Mouse (Mus musculus) cerebellum, adult 2 months (tissue): Measurements from ENCODE around the gene Boc. TPM values are rescaled to one million over a fixed set of nuclear protein-coding genes. Genes with fewer than 3 reads are reported as not detected.

Experiments
- DNase-seq, 2 experiments: peaks; one replicate each; pipeline ENCODE4 v3.0.0; 2021
- H3K27ac ChIP-seq: fragments of 200-500 bp; 2 replicates; pipeline ENCODE4 v1.5.1; 2012; ENCODE audit warnings: low read length, control low read depth, inconsistent platforms; ENCODE audit not compliant: insufficient read depth
- H3K27me3 ChIP-seq: fragments of 200-500 bp; 2 replicates; pipeline ENCODE4 v1.6.1; 2012; ENCODE audit warnings: inconsistent platforms, mild to moderate bottlenecking, low read length, moderate library complexity; ENCODE audit not compliant: control insufficient read depth, insufficient read depth
- H3K4me1 ChIP-seq: fragments of 200-500 bp; 2 replicates; pipeline ENCODE4 v1.6.1; 2011; ENCODE audit warnings: low read length; ENCODE audit not compliant: control insufficient read depth, insufficient read depth
- H3K4me3 ChIP-seq: fragments of 200-500 bp; replicated peaks from 2 replicates; pipeline ENCODE3; 2011; ENCODE audit warnings: mild to moderate bottlenecking, low read depth, low read length, control low read depth; ENCODE audit not compliant: insufficient read depth
- CTCF ChIP-seq: fragments of 200-500 bp; IDR thresholded peaks from 2 replicates; pipeline ENCODE4 v1.5.1; 2011; ENCODE audit warnings: low read depth, mild to moderate bottlenecking, control low read depth, low read length, moderate library complexity, borderline replicate concordance; ENCODE audit not compliant: insufficient read depth
- POLR2A ChIP-seq: fragments of 200-500 bp; IDR thresholded peaks from 2 replicates; pipeline ENCODE4 v1.6.1; 2011; ENCODE audit warnings: low read length, control low read depth, borderline replicate concordance; ENCODE audit not compliant: insufficient read depth
- WGBS: fragments of 180-500 bp; shearing (Covaris S2); methylation state at CpG from one replicate; pipeline ENCODE4 v1.1.7; 2018; 5-methylcytosine and 5-hydroxymethylcytosine counted together
- polyA plus RNA-seq: library from polyadenylated mRNA; depleted of rRNA; stranded (reverse); fragments of >200 nt; gene quantifications from 2 replicates; pipeline ENCODE4 v1.2.3, GENCODE M21; 2012

Boc gene
- polyA plus RNA-seq, 1 experiment: 37.9 TPM

DNA sequence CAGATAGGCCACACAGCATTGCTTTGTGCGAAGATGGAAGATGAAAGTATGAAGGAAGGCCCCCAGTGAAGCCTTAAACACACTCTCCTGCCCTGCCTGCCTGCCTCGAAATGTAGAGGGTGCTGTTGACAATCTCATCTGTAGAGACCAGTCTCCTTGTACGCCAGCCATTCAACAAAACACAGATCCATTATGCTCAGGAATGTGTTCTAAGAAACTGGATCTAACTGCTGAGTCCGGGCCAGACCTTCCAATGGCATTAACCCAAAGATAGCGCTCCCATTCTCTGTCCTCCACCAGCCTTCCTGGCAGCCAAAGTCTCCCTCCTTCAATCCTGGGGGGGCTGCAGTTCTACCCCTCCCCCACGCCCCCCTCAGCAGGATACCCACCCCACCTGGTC is 42.2 kb downstream of the Boc start:
- peaks cover 18% of the 10 kb centered on the region for H3K4me1 ChIP-seq
- no peak for TF ChIP-seq CTCF
- TF ChIP-seq POLR2A: no peak
- H3K27me3 ChIP-seq: no peaks in the 10 kb centered on the region
- no peak overlapping the region for H3K4me3 ChIP-seq
- no peak overlapping the region for H3K27ac ChIP-seq
- DNase-seq: no peak
- 37% methylated on average over 6 of the region's 6 CpGs for WGBS

DNA sequence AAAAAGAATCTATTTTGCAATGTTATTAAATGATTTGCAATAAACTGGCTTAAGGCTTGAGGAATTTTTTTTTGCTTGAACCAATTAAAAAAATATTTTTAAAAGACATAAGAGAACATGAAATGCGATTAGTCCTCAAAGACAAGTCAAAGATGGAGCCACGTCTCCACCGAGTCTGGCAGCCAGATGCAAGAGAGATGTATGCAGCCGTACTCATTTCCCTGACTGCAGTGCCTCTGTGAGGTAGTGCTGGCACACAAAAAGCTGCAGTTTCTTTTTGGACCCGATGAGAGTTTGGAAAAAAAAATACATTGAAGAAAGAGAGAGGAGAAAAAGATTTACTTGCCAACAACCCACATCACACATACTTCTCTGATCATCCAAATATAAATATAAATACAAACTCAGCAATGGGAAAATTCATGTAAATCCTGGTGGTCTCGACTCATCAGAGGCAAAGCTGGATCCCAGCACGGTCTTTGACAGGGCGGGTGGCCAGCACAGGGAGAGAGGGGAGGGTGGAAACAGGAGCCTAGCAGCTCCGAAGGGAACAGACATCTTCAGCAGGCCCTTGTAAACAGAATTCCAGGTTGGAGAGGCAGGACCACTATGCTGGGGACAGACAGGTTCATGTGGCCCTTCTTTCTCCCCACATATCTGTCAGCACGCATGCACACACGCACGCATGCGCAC is 48.0 kb downstream of the Boc start:
- 41% methylated on average over 13 of the region's 13 CpGs for WGBS
- peaks cover 25% of the 10 kb centered on the region for H3K4me1 ChIP-seq
- no peaks in the 10 kb centered on the region for H3K27me3 ChIP-seq
- H3K4me3 ChIP-seq: no peak overlapping the region
- peak overlapping the region; percentile 14 for H3K27ac ChIP-seq
- DNase-seq: no peak
- no peak for TF ChIP-seq CTCF
- no peak for TF ChIP-seq POLR2A

DNA sequence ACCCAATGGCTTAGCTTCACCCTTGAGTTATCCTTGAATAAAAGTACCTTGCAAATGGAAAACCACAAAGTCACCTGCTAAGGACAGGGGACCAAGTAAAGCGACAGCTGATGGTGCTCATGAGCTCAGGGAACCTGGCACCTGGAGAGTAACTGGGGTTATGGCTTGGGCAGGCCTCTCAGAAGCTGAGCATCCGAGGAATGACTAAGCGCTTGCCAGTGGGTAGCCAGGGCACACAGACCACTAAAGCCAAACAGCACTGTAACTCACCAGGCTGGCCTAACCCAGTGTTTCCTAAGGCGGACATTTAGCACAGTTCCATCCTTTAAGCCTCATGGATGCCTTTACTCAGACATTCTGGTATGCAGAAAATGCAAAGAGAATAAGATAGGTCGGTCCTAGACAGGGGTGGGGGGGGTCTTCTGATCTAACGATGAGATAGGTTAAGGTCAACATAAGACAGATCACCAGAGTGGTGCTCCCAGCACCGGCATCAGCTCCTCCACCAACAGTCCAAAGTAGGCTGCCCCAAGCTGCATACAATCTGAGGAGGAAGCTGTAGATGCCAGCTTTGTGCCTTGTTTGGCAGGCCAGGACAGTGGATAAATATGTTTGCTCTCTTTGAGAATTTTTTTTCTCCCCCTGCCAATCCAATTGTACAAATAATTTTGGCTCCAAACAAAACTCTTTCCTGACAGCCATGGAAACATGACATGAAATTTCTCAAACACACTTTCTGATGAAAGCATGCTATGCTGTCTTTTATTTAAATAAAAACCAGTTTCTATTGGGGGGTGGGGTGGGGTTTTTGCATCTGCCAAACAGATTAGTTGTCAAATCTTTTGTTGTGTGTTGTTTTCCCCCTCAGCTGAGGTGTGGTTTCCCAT is 49.0 kb downstream of the Boc start:
- 12% methylated on average over 7 of the region's 7 CpGs for WGBS
- peak overlapping the region; percentile 44 for H3K27ac ChIP-seq

DNA sequence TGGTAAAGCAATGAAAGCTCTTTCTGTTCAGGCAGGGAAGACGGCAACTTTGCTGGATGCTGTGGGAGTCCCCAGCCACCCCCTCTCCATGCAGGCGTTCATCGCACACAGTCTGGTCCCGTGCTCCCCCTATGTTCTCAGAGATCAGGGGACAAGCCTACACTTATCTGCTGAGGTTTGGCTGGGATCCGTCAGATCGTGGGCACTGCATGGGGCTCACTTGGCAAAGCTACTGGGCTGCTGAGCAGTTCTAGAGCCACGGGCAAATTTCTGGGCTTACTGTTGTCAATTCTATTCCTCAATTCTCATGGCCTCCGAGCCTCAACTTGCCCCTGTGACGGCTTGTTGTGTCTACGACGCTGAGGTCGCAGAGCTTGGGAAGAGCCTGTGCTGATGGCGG is 49.9 kb downstream of the Boc start:
- Histone ChIP-seq H3K27ac (peak overlapping the region; percentile 44), H3K4me3 (no peak overlapping the region), H3K4me1 (peaks cover 26% of the 10 kb centered on the region), H3K27me3 (no peaks in the 10 kb centered on the region)
- peak; percentile 63 to 67 for DNase-seq
- TF ChIP-seq CTCF: no peak
- no peak for TF ChIP-seq POLR2A
- 26% methylated on average over 13 of the region's 13 CpGs for WGBS

More for the DNA sequence above, 49.0 kb downstream of the Boc start:
- peaks cover 25% of the 10 kb centered on the region for H3K4me1 ChIP-seq
- H3K4me3 ChIP-seq: no peak overlapping the region
- peak; percentile 63 to 80 for DNase-seq
- H3K27me3 ChIP-seq: no peaks in the 10 kb centered on the region
- TF ChIP-seq CTCF (no peak), POLR2A (no peak)

DNA sequence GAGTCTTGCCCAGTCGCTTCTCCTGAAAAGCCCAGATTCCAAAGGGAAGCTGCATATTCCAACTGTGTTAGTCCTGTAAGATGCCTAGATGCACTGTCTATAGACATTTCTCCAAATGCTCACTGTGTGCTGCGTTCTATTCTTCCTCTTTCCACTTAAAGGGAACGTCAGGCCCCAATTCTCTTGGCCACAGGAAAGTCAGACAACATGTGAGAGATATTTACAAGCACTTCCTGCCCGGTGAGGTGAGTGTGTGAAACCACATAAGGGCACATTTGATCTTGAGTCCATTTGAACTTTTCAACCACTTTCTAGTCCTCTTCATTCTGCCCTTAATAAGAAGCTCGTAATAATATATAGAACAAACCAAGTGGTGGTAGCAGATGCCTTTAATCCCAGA is 50.7 kb downstream of the Boc start:
- 48% methylated on average over 5 of the region's 5 CpGs for WGBS
- Histone ChIP-seq H3K4me3 (no peak overlapping the region), H3K4me1 (peaks cover 34% of the 10 kb centered on the region), H3K27me3 (no peaks in the 10 kb centered on the region), H3K27ac (no peak overlapping the region)
- TF ChIP-seq POLR2A (no peak), CTCF (no peak)
- DNase-seq: no peak

DNA sequence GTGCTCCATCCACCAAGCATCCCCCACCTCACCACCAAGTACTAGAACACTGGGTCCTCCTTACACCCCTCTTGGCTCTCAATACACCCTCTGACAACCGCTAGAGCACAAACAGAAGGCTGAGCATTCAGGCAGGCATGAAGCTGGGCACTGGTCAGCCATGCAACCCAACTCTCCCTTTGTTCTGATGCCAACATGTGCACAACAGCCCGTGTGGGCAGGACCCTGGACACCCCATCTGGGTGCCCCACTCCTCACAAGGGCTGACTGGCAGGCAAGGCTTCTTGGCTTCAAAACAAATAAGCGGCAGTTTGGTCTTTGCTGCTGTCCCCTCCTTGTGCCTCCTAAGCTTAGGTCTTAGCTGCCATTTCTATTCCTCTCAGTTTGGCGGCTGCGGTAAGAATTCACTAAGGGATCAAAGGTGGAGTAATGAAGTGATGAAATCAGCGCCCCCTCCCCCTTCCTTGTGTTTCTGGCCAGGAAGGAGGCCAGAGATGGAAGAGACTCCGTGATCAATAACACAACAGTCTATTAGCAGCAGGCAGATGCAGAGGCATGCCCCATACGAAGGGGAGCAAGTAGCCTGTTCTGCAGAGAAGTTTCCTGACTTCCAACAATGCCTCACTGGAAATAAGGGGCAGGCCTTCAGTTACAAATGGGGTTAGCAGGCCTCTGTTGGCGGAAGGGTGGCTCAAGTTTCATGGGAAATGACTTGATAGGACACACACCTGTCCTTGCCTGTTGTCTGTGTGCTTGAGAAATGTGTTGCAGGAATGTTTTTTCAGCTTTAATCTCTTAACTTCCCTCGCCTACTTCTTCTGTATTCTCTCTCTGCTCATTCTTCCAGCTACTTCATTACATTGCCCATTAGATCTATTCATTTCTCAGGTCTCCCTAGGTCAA is 51.4 kb downstream of the Boc start:
- Histone ChIP-seq H3K27me3 (no peaks in the 10 kb centered on the region), H3K4me1 (peaks cover 40% of the 10 kb centered on the region), H3K4me3 (no peak overlapping the region), H3K27ac (no peak overlapping the region)
- 39% methylated on average over 10 of the region's 10 CpGs for WGBS
- no peak for DNase-seq
- TF ChIP-seq CTCF (no peak), POLR2A (no peak)

DNA sequence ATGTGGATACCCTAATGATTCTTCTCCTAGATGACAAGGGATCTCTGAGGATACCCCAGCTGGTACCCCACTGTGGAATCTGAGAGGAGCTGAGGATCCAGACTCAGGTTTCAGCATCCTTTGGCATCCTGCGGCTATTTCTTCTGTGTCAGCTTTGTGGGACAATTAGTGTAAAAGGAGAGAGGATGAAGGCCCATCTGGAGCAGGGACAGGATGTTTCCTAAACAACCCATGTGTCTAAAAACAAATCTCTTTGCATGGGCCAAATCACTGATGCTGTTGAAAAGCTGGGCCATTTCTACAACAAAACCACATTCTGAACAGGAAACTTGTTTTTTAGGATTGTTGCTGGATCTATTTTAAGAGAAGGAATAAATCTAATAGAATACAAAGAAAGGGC is 53.5 kb downstream of the Boc start:
- peaks cover 51% of the 10 kb centered on the region for H3K4me1 ChIP-seq
- WGBS: 24% methylated on average over 1 of the region's 1 CpGs
- no peaks in the 10 kb centered on the region for H3K27me3 ChIP-seq
- H3K27ac ChIP-seq: no peak overlapping the region
- TF ChIP-seq POLR2A: no peak
- no peak for TF ChIP-seq CTCF
- no peak overlapping the region for H3K4me3 ChIP-seq
- no peak for DNase-seq
